Mouse (Mus musculus) intestine, embryonic 14.5 days (tissue): ENCODE results near the gene Fstl3. TPM values are rescaled to one million over a fixed set of nuclear protein-coding genes. Genes with fewer than 3 reads are reported as not detected.

ENCODE experiments used
- ATAC-seq: fragments of 200-750 bp; cut with Nextera tagmentation; replicated peaks from 2 replicates; pipeline ENCODE4 v1.8.0; 2017; ENCODE audit warnings: low read depth, moderate number of reproducible peaks, moderate TSS enrichment, moderate library complexity; ENCODE audit not compliant: low FRiP score, low TSS enrichment
- DNase-seq: peaks from one replicate; pipeline ENCODE4 v3.0.0-alpha.2; 2018; ENCODE audit warnings: low spot score
- H3K27ac ChIP-seq: fragments of 300-500 bp; sonication (generic); 2 replicates; pipeline ENCODE4 v1.5.1; 2014; ENCODE audit warnings: low read depth, mild to moderate bottlenecking, control low read depth
- H3K27me3 ChIP-seq: fragments of 300-500 bp; sonication (generic); replicated peaks from 2 replicates; pipeline ENCODE4 v1.6.1; 2014; ENCODE audit warnings: low read length, control low read depth; ENCODE audit not compliant: control insufficient read depth, insufficient read depth
- H3K36me3 ChIP-seq: fragments of 300-500 bp; sonication (generic); 2 replicates; pipeline ENCODE4 v1.6.1; 2014; ENCODE audit warnings: low read length, control low read depth; ENCODE audit not compliant: control insufficient read depth, insufficient read depth
- H3K4me1 ChIP-seq: fragments of 300-500 bp; sonication (generic); replicated peaks from 2 replicates; pipeline ENCODE4 v1.6.1; 2014; ENCODE audit warnings: low read length, control low read depth, mixed read lengths; ENCODE audit not compliant: control insufficient read depth, insufficient read depth
- H3K4me2 ChIP-seq: fragments of 300-500 bp; sonication (generic); 2 replicates; pipeline ENCODE4 v1.6.1; 2014; ENCODE audit warnings: low read length
- H3K4me3 ChIP-seq: fragments of 300-500 bp; sonication (generic); 2 replicates; pipeline ENCODE4 v1.5.1; 2014; ENCODE audit warnings: low read depth, low read length, control low read depth, mixed read lengths
- H3K9ac ChIP-seq: fragments of 300-500 bp; sonication (generic); 2 replicates; pipeline ENCODE4 v1.6.1; 2014; ENCODE audit warnings: mild to moderate bottlenecking, low read length
- H3K9me3 ChIP-seq: fragments of 300-500 bp; sonication (generic); 2 replicates; pipeline ENCODE4 v1.6.1; 2016; ENCODE audit warnings: low read length, control low read depth; ENCODE audit not compliant: control insufficient read depth
- WGBS: fragments of 180-500 bp; shearing (Covaris S2); extraction: QIAGEN DNeasy Blood & Tissue Kit; methylation state at CpG from one replicate; pipeline ENCODE4 v1.1.7; 2014; 5-methylcytosine and 5-hydroxymethylcytosine counted together
- polyA plus RNA-seq: library from polyadenylated mRNA; unstranded; fragments of >200 nt; fragmentation: Nextera tagmentation; extraction: Ambion mirVana; gene quantifications from 2 replicates; pipeline ENCODE4 v1.2.1, GENCODE M21; 2014

The Fstl3 gene
- polyA plus RNA-seq, 1 experiment from 2014 or later = 11.1 TPM

GRCm38 (mm10) chr10:79797326-79797725, 20.3 kb downstream of the Fstl3 start:
- ATAC-seq (no peak), DNase-seq (no peak)
- no peaks in the 10 kb centered on the region for H3K9me3 ChIP-seq
- no peaks in the 10 kb centered on the region for H3K36me3 ChIP-seq
- no peak overlapping the region for H3K4me3 ChIP-seq
- H3K4me1 ChIP-seq = peaks cover 14% of the 10 kb centered on the region
- 47% methylated on average over 15 of the region's 15 CpGs for WGBS
- no peak overlapping the region for H3K9ac ChIP-seq
- H3K27me3 ChIP-seq = no peaks in the 10 kb centered on the region
- no peak overlapping the region for H3K4me2 ChIP-seq
- no peak overlapping the region for H3K27ac ChIP-seq

DNA sequence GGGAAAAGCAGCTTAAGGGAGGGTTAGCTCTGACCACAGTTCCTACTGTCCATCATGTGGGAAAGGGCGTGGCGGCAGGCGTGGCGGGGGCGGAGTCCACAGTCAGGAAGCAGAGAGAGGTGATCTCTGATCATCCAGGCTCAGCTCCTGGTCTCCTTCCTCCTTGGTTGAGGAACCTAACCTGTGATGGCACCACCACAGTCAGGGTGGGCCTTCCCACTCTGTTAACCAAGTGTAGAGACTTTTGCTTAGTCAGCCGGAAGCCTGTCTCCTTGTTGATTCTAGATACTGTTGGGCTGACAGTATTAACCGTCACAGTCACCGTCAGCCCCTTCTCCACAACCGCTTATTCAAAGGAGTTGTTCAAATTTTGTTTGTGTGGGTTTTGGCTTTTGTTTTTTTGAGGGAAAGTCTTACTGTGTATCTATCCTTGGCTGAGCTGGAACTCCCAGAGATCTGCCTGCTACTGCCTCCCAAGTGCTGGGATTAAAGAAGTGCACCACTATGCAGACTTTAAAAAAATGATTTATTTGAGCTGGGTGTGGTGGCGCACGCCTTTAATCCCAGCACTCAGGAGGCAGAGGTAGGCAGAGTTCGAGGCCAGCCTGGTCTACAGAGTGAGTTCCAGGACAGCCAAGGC, 21.3 kb downstream of the Fstl3 start:
- Histone ChIP-seq H3K27ac (no peak overlapping the region), H3K27me3 (no peaks in the 10 kb centered on the region), H3K36me3 (no peaks in the 10 kb centered on the region), H3K9me3 (no peaks in the 10 kb centered on the region), H3K4me3 (no peak overlapping the region), H3K4me2 (no peak overlapping the region), H3K9ac (no peak overlapping the region), H3K4me1 (peaks cover 25% of the 10 kb centered on the region)
- ATAC-seq (no peak), DNase-seq (no peak)
- WGBS = 88% methylated on average over 12 of the region's 12 CpGs

DNA sequence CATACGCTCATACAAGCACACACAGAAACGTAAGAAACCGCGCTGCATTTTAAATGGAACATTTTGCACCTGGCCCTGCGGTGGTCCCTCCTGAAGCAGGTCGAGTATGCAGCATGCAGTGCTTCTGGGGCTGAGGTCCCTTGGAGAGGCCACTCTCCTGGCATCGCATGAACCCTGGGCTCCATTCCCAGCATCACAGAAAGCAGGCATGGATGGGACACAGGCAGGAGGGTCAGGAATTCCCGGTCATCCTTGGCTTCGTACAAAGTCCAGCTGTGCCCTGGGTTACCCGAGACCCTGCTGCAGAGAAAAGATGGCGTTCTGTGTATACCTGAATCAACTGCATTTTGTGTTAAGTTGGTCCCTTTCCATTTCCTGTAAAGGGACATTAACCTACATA, 23.4 kb downstream of the Fstl3 start:
- Histone ChIP-seq H3K27me3 (no peaks in the 10 kb centered on the region), H3K4me2 (no peak overlapping the region), H3K27ac (no peak overlapping the region), H3K9ac (no peak overlapping the region), H3K4me3 (no peak overlapping the region), H3K36me3 (no peaks in the 10 kb centered on the region), H3K9me3 (no peaks in the 10 kb centered on the region), H3K4me1 (peaks cover 20% of the 10 kb centered on the region)
- no peak for ATAC-seq
- DNase-seq = no peak
- 84% methylated on average over 11 of the region's 11 CpGs for WGBS

DNA sequence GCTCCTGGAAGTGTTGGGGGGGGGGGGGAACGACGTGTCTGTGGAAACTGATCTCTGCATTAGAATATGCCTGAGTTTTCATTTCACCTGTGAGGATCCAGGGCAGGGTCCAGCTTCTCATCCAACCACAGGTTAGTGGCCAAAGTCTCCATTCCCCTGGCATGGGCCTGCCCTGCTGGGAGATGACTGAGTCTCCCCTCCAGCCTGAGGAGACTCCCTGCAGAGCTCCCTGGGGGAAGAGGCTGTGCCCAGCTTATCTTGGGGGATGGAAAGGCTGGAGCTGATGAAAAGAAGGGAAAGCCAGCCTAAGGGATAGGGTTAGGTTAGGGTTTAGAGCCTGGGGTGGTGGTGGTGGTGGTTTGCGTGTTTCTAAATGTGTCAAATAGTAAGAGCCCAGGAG, 24.8 kb downstream of the Fstl3 start:
- H3K4me3 ChIP-seq = no peak overlapping the region
- H3K4me1 ChIP-seq = peaks cover 24% of the 10 kb centered on the region
- H3K9me3 ChIP-seq = no peaks in the 10 kb centered on the region
- no peak overlapping the region for H3K27ac ChIP-seq
- 50% methylated on average over 3 of the region's 3 CpGs for WGBS
- H3K4me2 ChIP-seq = no peak overlapping the region
- ATAC-seq (no peak), DNase-seq (no peak)
- H3K27me3 ChIP-seq = no peaks in the 10 kb centered on the region
- H3K36me3 ChIP-seq = no peaks in the 10 kb centered on the region
- H3K9ac ChIP-seq = no peak overlapping the region

GRCm38 (mm10) chr10:79802331-79802971, 25.4 kb downstream of the Fstl3 start:
- peaks cover 26% of the 10 kb centered on the region for H3K4me1 ChIP-seq
- no peaks in the 10 kb centered on the region for H3K36me3 ChIP-seq
- no peak overlapping the region for H3K27ac ChIP-seq
- no peak for DNase-seq
- ATAC-seq = no peak
- no peak overlapping the region for H3K4me3 ChIP-seq
- no peak overlapping the region for H3K4me2 ChIP-seq
- H3K9ac ChIP-seq = no peak overlapping the region
- WGBS = 57% methylated on average over 11 of the region's 11 CpGs
- H3K9me3 ChIP-seq = no peaks in the 10 kb centered on the region
- no peaks in the 10 kb centered on the region for H3K27me3 ChIP-seq

GRCm38 (mm10) chr10:79803716-79804323, 26.7 kb downstream of the Fstl3 start:
- H3K4me1 ChIP-seq = peaks cover 26% of the 10 kb centered on the region
- peak overlapping the region; percentile 11 for H3K4me2 ChIP-seq
- ATAC-seq (peak; percentile 53), DNase-seq (no peak)
- 20% methylated on average over 29 of the region's 29 CpGs for WGBS
- H3K9me3 ChIP-seq = no peaks in the 10 kb centered on the region
- H3K27ac ChIP-seq = no peak overlapping the region
- no peak overlapping the region for H3K9ac ChIP-seq
- H3K36me3 ChIP-seq = peaks cover 3% of the 10 kb centered on the region; the same call in 1 of the 2 replicates
- H3K27me3 ChIP-seq = no peaks in the 10 kb centered on the region
- no peak overlapping the region for H3K4me3 ChIP-seq

DNA sequence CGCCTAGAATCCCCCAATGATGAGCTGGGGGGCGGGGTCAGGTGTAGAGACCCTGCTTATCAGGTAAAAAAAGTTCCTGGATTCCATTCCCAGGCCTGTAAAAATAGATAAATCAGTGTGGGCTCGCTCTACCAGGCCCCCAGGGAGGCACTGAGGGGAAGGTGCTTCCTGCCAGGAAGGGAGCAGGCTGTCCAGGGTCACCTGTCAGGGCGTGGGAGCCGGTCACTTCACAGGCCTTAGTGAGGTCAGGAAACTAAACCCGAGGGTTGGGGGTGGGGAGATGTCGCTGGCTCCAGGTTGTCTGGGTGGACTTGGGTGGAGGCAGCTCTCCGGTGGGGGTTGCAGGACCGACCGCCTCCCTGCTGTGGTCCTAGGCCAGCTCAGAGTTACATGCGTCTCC, 28.6 kb downstream of the Fstl3 start:
- Histone ChIP-seq H3K27me3 (no peaks in the 10 kb centered on the region), H3K4me2 (no peak overlapping the region), H3K9me3 (no peaks in the 10 kb centered on the region), H3K4me3 (no peak overlapping the region), H3K27ac (no peak overlapping the region), H3K4me1 (peaks cover 26% of the 10 kb centered on the region), H3K36me3 (peaks cover 14% of the 10 kb centered on the region; the same call in 1 of the 2 replicates), H3K9ac (no peak overlapping the region)
- ATAC-seq = no peak; the same call in 1 of the 2 replicates
- no peak for DNase-seq
- WGBS = 42% methylated on average over 11 of the region's 11 CpGs

DNA sequence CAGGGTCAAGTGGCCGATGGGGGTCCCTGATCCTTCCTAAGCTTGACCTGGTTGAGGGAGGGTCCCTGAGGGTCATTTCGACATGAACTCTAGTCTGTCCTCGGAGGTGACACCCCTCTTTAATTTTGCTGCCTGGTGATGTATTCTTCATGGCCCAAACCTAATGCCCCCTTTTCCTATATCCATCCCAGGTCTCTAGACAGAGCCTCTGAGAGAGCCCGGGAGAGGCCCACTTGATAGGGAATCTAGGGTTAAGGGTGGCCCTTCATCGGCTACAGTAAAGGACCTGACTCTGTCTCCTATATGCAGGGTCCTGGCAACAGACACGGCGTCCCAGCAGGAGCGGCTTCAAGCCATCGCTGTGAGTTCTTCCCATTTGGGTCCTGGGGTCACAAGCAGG, 29.3 kb downstream of the Fstl3 start:
- no peak for ATAC-seq
- Histone ChIP-seq H3K9me3 (no peaks in the 10 kb centered on the region), H3K4me3 (no peak overlapping the region), H3K36me3 (peaks cover 17% of the 10 kb centered on the region; the same call in 1 of the 2 replicates), H3K27me3 (no peaks in the 10 kb centered on the region), H3K4me2 (no peak overlapping the region), H3K27ac (no peak overlapping the region), H3K4me1 (peaks cover 26% of the 10 kb centered on the region), H3K9ac (no peak overlapping the region)
- 83% methylated on average over 9 of the region's 9 CpGs for WGBS
- no peak for DNase-seq
